Mouse (Mus musculus): ENCODE data around the gene Ssty2. TPM values are rescaled to one million over a fixed set of nuclear protein-coding genes. Genes with fewer than 3 reads are reported as not detected.
"Not testable (repeated sequence)": the region's sequence is repeated elsewhere in the genome, so short reads cannot be mapped to it uniquely, and the experiment has no call there.

Ssty2 gene
- polyA plus RNA-seq (2016; fragmentation: Nextera tagmentation; extraction: Ambion mirVana) = not detected in 2 replicates

DNA sequence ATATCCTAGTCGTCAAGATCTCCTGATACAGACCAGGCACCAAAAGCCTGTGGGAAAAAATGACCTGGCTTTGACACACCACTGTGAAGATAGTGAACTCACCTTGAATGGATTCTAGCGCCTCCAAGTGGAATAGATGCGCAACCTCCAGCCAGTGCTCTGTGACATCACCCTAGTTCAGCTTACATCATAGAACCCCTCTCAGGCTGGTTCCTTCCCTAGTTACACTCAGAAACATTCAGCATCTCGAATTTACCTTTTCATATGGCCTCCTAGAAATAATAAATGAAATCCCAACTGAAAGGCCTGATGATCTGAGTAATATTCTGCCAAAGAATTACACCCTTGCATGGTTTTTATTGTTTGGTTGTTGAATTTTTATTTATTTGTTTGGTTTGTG is at the start of gene Ssty2:
Gene Ssty2 (minus strand): TSS at position 101 of the 400 bp plus-strand sequence.
- H3K4me1 ChIP-seq; H3K4me3 ChIP-seq; H3K36me3 ChIP-seq; DNase-seq (ENCODE audit: low spot score); H3K9me3 ChIP-seq (replicated peaks); H3K27ac ChIP-seq; H3K27me3 ChIP-seq (ENCODE audit: low read depth, poor library complexity, severe bottlenecking): not testable (repeated sequence)
- no CpG with 5 or more reads among the region's 4 CpGs for WGBS

All from limb, embryonic 10.5 days (tissue).